Mouse (Mus musculus): ENCODE data around the gene Nrde2. TPM values are rescaled to one million over a fixed set of nuclear protein-coding genes. Genes with fewer than 3 reads are reported as not detected.

Nrde2 gene
- polyA plus RNA-seq, 1 experiment from 2014 or later, result 10.8 TPM

- no peaks in the 10 kb centered on the region for H3K36me3 ChIP-seq (ENCODE audit: insufficient read depth, low read length)
These were observed 68.7 kb downstream of the Nrde2 start for GRCm38 (mm10) chr12:100090750-100091149.

GRCm38 (mm10) chr12:100089265-100089664, 70.2 kb downstream of the Nrde2 start:
- Histone ChIP-seq H3K4me1 (ENCODE audit: insufficient read depth, low read depth, low read length) (no peaks in the 10 kb centered on the region), H3K9me3 (ENCODE audit: low read length) (no peaks in the 10 kb centered on the region), H3K36me3 (ENCODE audit: insufficient read depth, low read length) (no peaks in the 10 kb centered on the region), H3K4me2 (replicated peaks; ENCODE audit: low read depth, low read length) (no peak overlapping the region), H3K27ac (ENCODE audit: low read length) (no peak overlapping the region), H3K4me3 (ENCODE audit: low read depth, low read length) (no peak overlapping the region), H3K9ac (replicated peaks; ENCODE audit: low read depth) (no peak overlapping the region), H3K27me3 (replicated peaks; ENCODE audit: insufficient read depth, low read length) (no peaks in the 10 kb centered on the region)
- TF ChIP-seq CTCF (IDR thresholded peaks at IDR 0.05), result no peak
- TF ChIP-seq EP300 (IDR thresholded peaks at IDR 0.05), result no peak
- 77% methylated on average over 5 of the region's 5 CpGs for WGBS
- DNase-seq (ENCODE audit: low spot score), result peak; percentile 40
- 0 out of 2 replicates have a peak, but pooled peaks have one; percentile 12 for ATAC-seq

More at GRCm38 (mm10) chr12:100090750-100091149, 68.7 kb downstream of the Nrde2 start:
- no peak overlapping the region for H3K4me2 ChIP-seq (replicated peaks; ENCODE audit: low read depth, low read length)
- H3K27me3 ChIP-seq (replicated peaks; ENCODE audit: insufficient read depth, low read length), result no peaks in the 10 kb centered on the region
- H3K9ac ChIP-seq (replicated peaks; ENCODE audit: low read depth), result no peak overlapping the region
- WGBS, result 79% methylated on average over 4 of the region's 4 CpGs
- no peaks in the 10 kb centered on the region for H3K9me3 ChIP-seq (ENCODE audit: low read length)
- H3K4me1 ChIP-seq (ENCODE audit: insufficient read depth, low read depth, low read length), result no peaks in the 10 kb centered on the region
- TF ChIP-seq CTCF (IDR thresholded peaks at IDR 0.05) (no peak), EP300 (IDR thresholded peaks at IDR 0.05) (no peak)
- H3K27ac ChIP-seq (ENCODE audit: low read length), result no peak overlapping the region
- ATAC-seq (no peak), DNase-seq (ENCODE audit: low spot score) (no peak)
- no peak overlapping the region for H3K4me3 ChIP-seq (ENCODE audit: low read depth, low read length)

GRCm38 (mm10) chr12:100088026-100088425, 71.4 kb downstream of the Nrde2 start:
- WGBS, result 86% methylated on average over 3 of the region's 3 CpGs
- Histone ChIP-seq H3K36me3 (ENCODE audit: insufficient read depth, low read length) (no peaks in the 10 kb centered on the region), H3K9ac (replicated peaks; ENCODE audit: low read depth) (no peak overlapping the region), H3K4me2 (replicated peaks; ENCODE audit: low read depth, low read length) (no peak overlapping the region), H3K4me3 (ENCODE audit: low read depth, low read length) (no peak overlapping the region), H3K27me3 (replicated peaks; ENCODE audit: insufficient read depth, low read length) (no peaks in the 10 kb centered on the region), H3K9me3 (ENCODE audit: low read length) (no peaks in the 10 kb centered on the region), H3K4me1 (ENCODE audit: insufficient read depth, low read depth, low read length) (no peaks in the 10 kb centered on the region), H3K27ac (ENCODE audit: low read length) (no peak overlapping the region)
- no peak for DNase-seq (ENCODE audit: low spot score)
- no peak for ATAC-seq
- no peak for TF ChIP-seq CTCF (IDR thresholded peaks at IDR 0.05)
- no peak for TF ChIP-seq EP300 (IDR thresholded peaks at IDR 0.05)

DNA sequence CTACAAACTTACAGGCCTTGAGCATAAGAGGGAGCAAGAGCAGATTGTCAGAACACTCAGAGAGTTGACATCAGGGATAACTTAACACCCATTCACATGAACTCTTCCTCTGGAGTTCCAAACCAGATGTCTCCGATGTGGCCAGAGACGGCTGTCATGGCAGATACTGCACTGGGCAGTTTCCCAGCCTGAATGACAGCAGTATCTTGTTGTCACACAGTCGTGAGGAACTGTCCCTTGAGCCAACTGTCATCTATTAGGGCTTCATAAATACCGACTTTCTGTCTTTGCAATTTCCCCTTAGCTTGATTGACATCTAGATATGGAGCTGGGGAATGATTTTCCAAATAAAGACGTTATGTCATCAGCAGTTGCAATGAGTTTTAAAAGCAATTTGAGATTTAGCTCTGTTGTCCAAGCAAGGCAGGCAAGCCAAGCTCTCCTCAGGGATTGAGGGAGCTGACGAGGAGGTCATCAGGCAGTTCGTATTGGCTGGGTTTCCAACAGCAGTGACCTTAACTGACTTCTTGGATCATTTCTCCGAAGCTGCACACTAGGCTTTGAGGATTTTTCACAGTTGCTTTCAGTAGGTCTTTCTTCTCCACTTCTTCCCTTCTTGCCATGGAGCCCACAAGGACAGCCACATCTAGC, 79.7 kb downstream of the Nrde2 start:
- Histone ChIP-seq H3K27me3 (replicated peaks; ENCODE audit: insufficient read depth, low read length) (no peaks in the 10 kb centered on the region), H3K9ac (replicated peaks; ENCODE audit: low read depth) (no peak overlapping the region), H3K36me3 (ENCODE audit: insufficient read depth, low read length) (no peaks in the 10 kb centered on the region), H3K27ac (ENCODE audit: low read length) (no peak overlapping the region; the same call in 1 of the 2 replicates), H3K4me1 (ENCODE audit: insufficient read depth, low read depth, low read length) (no peaks in the 10 kb centered on the region), H3K4me3 (ENCODE audit: low read depth, low read length) (no peak overlapping the region), H3K4me2 (replicated peaks; ENCODE audit: low read depth, low read length) (no peak overlapping the region), H3K9me3 (ENCODE audit: low read length) (no peaks in the 10 kb centered on the region)
- peak; percentile 92 for DNase-seq (ENCODE audit: low spot score)
- ATAC-seq, result peak; percentile 95
- WGBS, result 51% methylated on average over 8 of the region's 8 CpGs
- TF ChIP-seq CTCF (IDR thresholded peaks at IDR 0.05) (peak; percentile 38; the same call in 1 of the 2 replicates), EP300 (IDR thresholded peaks at IDR 0.05) (peak; percentile 77)

GRCm38 (mm10) chr12:100075715-100076114, 83.7 kb downstream of the Nrde2 start:
- H3K4me1 ChIP-seq (ENCODE audit: insufficient read depth, low read depth, low read length), result no peaks in the 10 kb centered on the region
- no peak overlapping the region for H3K9ac ChIP-seq (replicated peaks; ENCODE audit: low read depth)
- whole genome bisulfite sequencing, result 52% methylated on average over 4 of the region's 4 CpGs
- TF ChIP-seq CTCF (IDR thresholded peaks at IDR 0.05) (no peak), EP300 (IDR thresholded peaks at IDR 0.05) (no peak)
- no peak overlapping the region for H3K27ac ChIP-seq (ENCODE audit: low read length)
- DNase-seq (ENCODE audit: low spot score) (no peak), ATAC-seq (no peak)
- H3K9me3 ChIP-seq (ENCODE audit: low read length), result no peaks in the 10 kb centered on the region
- H3K36me3 ChIP-seq (ENCODE audit: insufficient read depth, low read length), result no peaks in the 10 kb centered on the region
- H3K4me3 ChIP-seq (ENCODE audit: low read depth, low read length), result no peak overlapping the region
- H3K4me2 ChIP-seq (replicated peaks; ENCODE audit: low read depth, low read length), result no peak overlapping the region
- no peaks in the 10 kb centered on the region for H3K27me3 ChIP-seq (replicated peaks; ENCODE audit: insufficient read depth, low read length)

Other genes with a start within 250 kb of the Nrde2 start
- gene Kcnk13, start 195.2 kb downstream of the Nrde2 start, polyA plus RNA-seq (2015; fragmentation: Nextera tagmentation; extraction: Ambion mirVana), result 7.8 and 8.3 TPM in 2 replicates
- gene Psmc1, start 49.5 kb downstream of the Nrde2 start, polyA plus RNA-seq (2015; fragmentation: Nextera tagmentation; extraction: Ambion mirVana), result 155 and 160 TPM in 2 replicates
- 2,106 and 2,119 TPM in 2 replicates for gene Calm1, start 39.8 kb upstream of the Nrde2 start, polyA plus RNA-seq (2015; fragmentation: Nextera tagmentation; extraction: Ambion mirVana)